Mouse (Mus musculus): Measurements from ENCODE around the gene Pnpla2.

GRCm38 (mm10) chr7:141483114-141483653 lies 28.2 kb downstream of the Pnpla2 start:
- TF ChIP-seq CTCF (IDR thresholded peaks at IDR 0.05; ENCODE audit: low read depth) (no peak), EP300 (IDR thresholded peaks at IDR 0.05; ENCODE audit: low read depth) (no peak)

All from heart, postnatal 0 days (tissue).